Mouse (Mus musculus): Measurements from ENCODE around the gene Creb3.

DNA sequence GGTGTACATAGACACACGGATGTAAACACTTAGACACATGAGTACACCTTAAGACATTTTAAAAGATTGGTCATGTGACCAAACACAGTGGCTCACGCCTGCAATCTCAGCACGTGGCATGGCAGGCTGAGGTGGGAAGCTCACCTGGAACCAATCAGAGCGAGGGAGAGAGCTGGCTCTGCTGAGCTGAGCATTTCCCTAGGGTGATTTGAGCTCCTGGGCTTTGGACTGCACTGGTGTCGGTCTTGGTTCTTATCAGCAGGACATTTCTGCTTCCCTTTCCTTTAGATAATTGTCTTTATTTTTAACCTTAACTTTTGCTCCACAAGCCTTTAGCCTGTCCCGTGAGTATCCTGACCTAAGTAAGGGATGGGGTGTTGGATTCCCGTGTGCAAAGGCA, 25.5 kb downstream of the Creb3 start:
- TF ChIP-seq CTCF (IDR thresholded peaks at IDR 0.05; ENCODE audit: low read depth): no peak
- no peak for TF ChIP-seq EP300 (IDR thresholded peaks at IDR 0.05; ENCODE audit: low read depth)

All from liver, embryonic 14.5 days (tissue).